Mouse (Mus musculus) intestine, embryonic 15.5 days (tissue): Measurements from ENCODE around the gene Ccdc58. TPM values are rescaled to one million over a fixed set of nuclear protein-coding genes. Genes with fewer than 3 reads are reported as not detected.

Source experiments
- polyA plus RNA-seq: library from polyadenylated mRNA; unstranded; fragments of >200 nt; fragmentation: Nextera tagmentation; extraction: Ambion mirVana; gene quantifications from 2 replicates; pipeline ENCODE4 v1.2.1, GENCODE M21; 2015

The Ccdc58 gene
- polyA plus RNA-seq, 1 experiment from 2014 or later = 125 TPM

Other genes with a start within 250 kb of the Ccdc58 start
- 1.2 and 2.2 TPM in 2 replicates for gene Parp14, start 200.1 kb upstream of the Ccdc58 start, polyA plus RNA-seq
- gene Parp9, start 133.2 kb upstream of the Ccdc58 start, polyA plus RNA-seq = 12.0 and 14.0 TPM in 2 replicates
- gene Dtx3l, start 132.5 kb upstream of the Ccdc58 start, polyA plus RNA-seq = 8.6 TPM in 2 replicates
- gene Kpna1, start 92.9 kb upstream of the Ccdc58 start, polyA plus RNA-seq = 34.9 and 40.2 TPM in 2 replicates
- 7.0 and 7.8 TPM in 2 replicates for gene Wdr5b, start 30.5 kb upstream of the Ccdc58 start, polyA plus RNA-seq
- gene Fam162a, start 91 bp upstream of the Ccdc58 start, polyA plus RNA-seq = 465 and 500 TPM in 2 replicates
- gene Csta1, start 59.6 kb downstream of the Ccdc58 start, polyA plus RNA-seq = 0.08 and 0.09 TPM in 2 replicates
- gene Stfa2l1, start 85.1 kb downstream of the Ccdc58 start, polyA plus RNA-seq = 1.1 and 1.2 TPM in 2 replicates
- gene Gm5483, start 112.5 kb downstream of the Ccdc58 start, polyA plus RNA-seq = 3.3 and 5.7 TPM in 2 replicates
- not detected in 2 replicates for gene Gm5416, start 138.7 kb downstream of the Ccdc58 start, polyA plus RNA-seq
- 0.78 and 1.4 TPM in 2 replicates for gene 2010005H15Rik, start 149.8 kb downstream of the Ccdc58 start, polyA plus RNA-seq
- 6.6 and 10.5 TPM in 2 replicates for gene Stfa1, start 205.3 kb downstream of the Ccdc58 start, polyA plus RNA-seq